Mouse (Mus musculus) kidney, adult 2 months (tissue): ENCODE measurements around the gene Dynlt1f.
"Not testable (repeated sequence)": the region's sequence is repeated elsewhere in the genome, so short reads cannot be mapped to it uniquely, and the experiment has no call there.

Experiments
- CTCF ChIP-seq: fragments of 200-500 bp; conservative IDR thresholded peaks from 2 replicates; pipeline ENCODE4 v1.5.1; 2011; ENCODE audit warnings: low read depth, mild to moderate bottlenecking, control low read depth, low read length, moderate library complexity, mixed read lengths; ENCODE audit not compliant: insufficient read depth, insufficient read length
- POLR2A ChIP-seq: fragments of 200-500 bp; IDR thresholded peaks from one replicate; pipeline ENCODE4 v1.6.1; 2011; ENCODE audit warnings: low read depth, low read length, control low read depth

DNA sequence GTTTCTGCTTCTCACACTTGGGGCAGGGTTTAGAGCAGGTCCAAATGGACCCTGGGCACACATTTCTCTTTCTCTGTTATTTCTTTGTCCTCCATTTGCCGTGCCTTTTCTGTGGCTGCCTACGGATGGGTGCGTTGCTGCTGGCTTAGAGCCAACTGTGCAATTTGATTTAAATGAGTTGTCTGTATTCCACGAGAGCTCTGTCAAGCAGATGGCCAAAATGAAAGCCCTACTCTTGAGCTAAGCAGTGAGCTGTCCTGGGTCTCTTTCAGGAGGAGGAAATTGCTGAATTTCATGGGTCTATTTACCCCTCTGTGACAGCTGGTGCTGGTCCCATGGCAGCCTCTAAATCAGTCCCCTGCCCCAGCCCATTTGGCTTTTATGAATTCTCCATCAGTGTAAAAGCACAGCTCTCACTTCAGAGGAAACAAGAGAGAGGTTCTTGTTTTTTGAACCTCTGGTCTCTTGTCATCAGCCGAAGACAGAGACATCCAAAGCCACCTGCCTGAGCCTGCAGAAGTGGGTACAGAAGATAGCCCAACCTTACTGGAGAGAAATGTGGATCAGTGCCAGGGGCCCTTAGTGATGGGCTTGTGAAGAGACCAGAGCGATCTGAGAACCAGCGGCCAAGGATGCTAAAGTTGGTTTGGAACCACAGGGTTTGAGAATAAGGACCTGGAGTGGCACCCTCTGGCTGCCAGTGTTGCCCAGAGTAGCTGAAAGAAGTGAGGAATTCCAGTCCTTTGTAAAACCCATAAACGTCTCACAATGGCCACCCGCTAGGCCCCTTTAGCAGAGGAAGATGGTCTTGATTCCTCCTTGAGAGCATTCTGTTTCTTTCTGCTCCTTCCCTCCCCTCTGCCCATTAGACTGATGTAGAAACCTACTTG, 47.9 kb upstream of the Dynlt1f start:
- not testable (repeated sequence) for TF ChIP-seq POLR2A, CTCF
